Mouse (Mus musculus) hindbrain, embryonic 12.5 days (tissue): ENCODE results near the gene Trpc3. TPM values are rescaled to one million over a fixed set of nuclear protein-coding genes. Genes with fewer than 3 reads are reported as not detected.
"Not testable (repeated sequence)": the region's sequence is repeated elsewhere in the genome, so short reads cannot be mapped to it uniquely, and the experiment has no call there.

Source experiments
- ATAC-seq: fragments of 200-750 bp; cut with Nextera tagmentation; 2 replicates; pipeline ENCODE4 v1.8.0; 2017; ENCODE audit warnings: moderate TSS enrichment; ENCODE audit not compliant: low FRiP score
- H3K27ac ChIP-seq: fragments of 300-500 bp; sonication (generic); 2 replicates; pipeline ENCODE4 v1.5.1; 2016; ENCODE audit warnings: mild to moderate bottlenecking
- H3K27me3 ChIP-seq: fragments of 300-500 bp; sonication (generic); 2 replicates; pipeline ENCODE4 v1.6.1; 2016; ENCODE audit warnings: mild to moderate bottlenecking
- H3K36me3 ChIP-seq: fragments of 300-500 bp; sonication (generic); 2 replicates; pipeline ENCODE4 v1.6.1; 2016; ENCODE audit warnings: mild to moderate bottlenecking
- H3K4me1 ChIP-seq: fragments of 300-500 bp; sonication (generic); 2 replicates; pipeline ENCODE4 v1.6.1; 2016
- H3K4me2 ChIP-seq: fragments of 300-500 bp; sonication (generic); replicated peaks from 2 replicates; pipeline ENCODE4 v1.6.1; 2016; ENCODE audit warnings: mild to moderate bottlenecking
- H3K4me3 ChIP-seq: fragments of 300-500 bp; sonication (generic); 2 replicates; pipeline ENCODE4 v1.5.1; 2016; ENCODE audit warnings: mild to moderate bottlenecking
- H3K9ac ChIP-seq: fragments of 300-500 bp; sonication (generic); 2 replicates; pipeline ENCODE4 v1.6.1; 2016; ENCODE audit warnings: mild to moderate bottlenecking, moderate library complexity
- H3K9me3 ChIP-seq: fragments of 300-500 bp; sonication (generic); replicated peaks from 2 replicates; pipeline ENCODE4 v1.6.1; 2016; ENCODE audit warnings: mild to moderate bottlenecking
- WGBS: fragments of 180-500 bp; shearing (Covaris S2); methylation state at CpG from one replicate; pipeline ENCODE4 v1.1.7; 2016; 5-methylcytosine and 5-hydroxymethylcytosine counted together
- polyA plus RNA-seq: library from polyadenylated mRNA; unstranded; fragments of >200 nt; fragmentation: Nextera tagmentation; extraction: Ambion mirVana; gene quantifications from 2 replicates; pipeline ENCODE4 v1.2.1, GENCODE M21; 2016

Gene Trpc3
- polyA plus RNA-seq, 1 experiment from 2014 or later: 5.5 TPM

- 80% methylated on average over 3 of the region's 3 CpGs for WGBS
- Histone ChIP-seq H3K4me2 (no peak overlapping the region), H3K4me3 (no peak overlapping the region), H3K9ac (no peak overlapping the region), H3K9me3 (no peaks in the 10 kb centered on the region), H3K27ac (no peak overlapping the region), H3K4me1 (no peaks in the 10 kb centered on the region), H3K27me3 (no peaks in the 10 kb centered on the region), H3K36me3 (no peaks in the 10 kb centered on the region)
- ATAC-seq: no peak
Observed at GRCm38 (mm10) chr3:36643354-36643753, 46.6 kb downstream of the Trpc3 start.

GRCm38 (mm10) chr3:36642736-36643135 lies 47.2 kb downstream of the Trpc3 start:
- no peak for ATAC-seq
- no peak overlapping the region for H3K9ac ChIP-seq
- no peak overlapping the region for H3K4me3 ChIP-seq
- H3K27me3 ChIP-seq: no peaks in the 10 kb centered on the region
- no peaks in the 10 kb centered on the region for H3K9me3 ChIP-seq
- no peak overlapping the region for H3K27ac ChIP-seq
- H3K4me2 ChIP-seq: no peak overlapping the region
- no peaks in the 10 kb centered on the region for H3K4me1 ChIP-seq
- 76% methylated on average over 13 of the region's 13 CpGs for WGBS
- no peaks in the 10 kb centered on the region for H3K36me3 ChIP-seq

GRCm38 (mm10) chr3:36640787-36641186 lies 49.2 kb downstream of the Trpc3 start:
- WGBS: 56% methylated on average over 2 of the region's 2 CpGs
- ATAC-seq: no peak
- H3K4me1 ChIP-seq: no peaks in the 10 kb centered on the region
- H3K9ac ChIP-seq: no peak overlapping the region
- H3K27me3 ChIP-seq: no peaks in the 10 kb centered on the region
- no peak overlapping the region for H3K4me3 ChIP-seq
- no peaks in the 10 kb centered on the region for H3K36me3 ChIP-seq
- no peaks in the 10 kb centered on the region for H3K9me3 ChIP-seq
- no peak overlapping the region for H3K27ac ChIP-seq
- H3K4me2 ChIP-seq: no peak overlapping the region

GRCm38 (mm10) chr3:36635449-36635848 lies 54.5 kb downstream of the Trpc3 start:
- peak; percentile 54; the same call in 1 of the 2 replicates for ATAC-seq
- H3K9me3 ChIP-seq: no peaks in the 10 kb centered on the region
- no peak overlapping the region for H3K27ac ChIP-seq
- H3K4me3 ChIP-seq: no peak overlapping the region
- no peak overlapping the region for H3K4me2 ChIP-seq
- H3K27me3 ChIP-seq: no peaks in the 10 kb centered on the region
- H3K9ac ChIP-seq: no peak overlapping the region
- 20% methylated on average over 4 of the region's 4 CpGs for WGBS
- H3K4me1 ChIP-seq: no peaks in the 10 kb centered on the region
- no peaks in the 10 kb centered on the region for H3K36me3 ChIP-seq

GRCm38 (mm10) chr3:36626803-36627202 lies 63.2 kb downstream of the Trpc3 start:
- Histone ChIP-seq H3K27ac (no peak overlapping the region), H3K4me1 (no peaks in the 10 kb centered on the region), H3K36me3 (no peaks in the 10 kb centered on the region), H3K9me3 (no peaks in the 10 kb centered on the region), H3K4me2 (no peak overlapping the region), H3K4me3 (no peak overlapping the region), H3K9ac (no peak overlapping the region), H3K27me3 (no peaks in the 10 kb centered on the region)
- WGBS: 72% methylated on average over 2 of the region's 2 CpGs
- no peak for ATAC-seq

- WGBS: 83% methylated on average over 7 of the region's 7 CpGs
- Histone ChIP-seq H3K9ac (no peak overlapping the region), H3K36me3 (no peaks in the 10 kb centered on the region), H3K4me2 (no peak overlapping the region), H3K4me1 (peaks cover 5% of the 10 kb centered on the region), H3K27ac (no peak overlapping the region), H3K27me3 (no peaks in the 10 kb centered on the region), H3K9me3 (no peaks in the 10 kb centered on the region), H3K4me3 (no peak overlapping the region)
- ATAC-seq: no peak
Observed at GRCm38 (mm10) chr3:36618181-36618580, 71.8 kb downstream of the Trpc3 start.

GRCm38 (mm10) chr3:36613908-36614255 lies 76.1 kb downstream of the Trpc3 start:
- no peaks in the 10 kb centered on the region for H3K9me3 ChIP-seq
- 71% methylated on average over 5 of the region's 5 CpGs for WGBS
- H3K27ac ChIP-seq: no peak overlapping the region
- H3K27me3 ChIP-seq: no peaks in the 10 kb centered on the region
- H3K4me3 ChIP-seq: no peak overlapping the region
- H3K4me2 ChIP-seq: peak overlapping the region; percentile 60
- H3K4me1 ChIP-seq: peaks cover 5% of the 10 kb centered on the region
- no peaks in the 10 kb centered on the region for H3K36me3 ChIP-seq
- ATAC-seq: no peak
- H3K9ac ChIP-seq: no peak overlapping the region

GRCm38 (mm10) chr3:36613202-36613907 lies 76.6 kb downstream of the Trpc3 start, which contains the start of gene Bbs7:
Bbs7 (minus strand) TSS chr3:36613477.
- Histone ChIP-seq H3K27ac (0 out of 2 replicates have a peak within 1 kb of the TSS, but pooled peaks have one; percentile 40), H3K4me1 (peaks cover 5% of the 10 kb centered on the region)

GRCm38 (mm10) chr3:36612687-36613086 lies 77.3 kb downstream of the Trpc3 start:
- ATAC-seq: peak; percentile 60
- Histone ChIP-seq H3K4me3 (peak overlapping the region; percentile 72), H3K4me2 (peak overlapping the region; percentile 60), H3K9me3 (no peaks in the 10 kb centered on the region), H3K4me1 (peaks cover 5% of the 10 kb centered on the region), H3K36me3 (no peaks in the 10 kb centered on the region), H3K9ac (peak overlapping the region; percentile 78), H3K27ac (no peak overlapping the region), H3K27me3 (no peaks in the 10 kb centered on the region)
- 1% methylated on average over 6 of the region's 6 CpGs for WGBS

More at GRCm38 (mm10) chr3:36613202-36613907, 76.6 kb downstream of the Trpc3 start, which contains the start of gene Bbs7:
- peak within 1 kb of the TSS; percentile 72 for H3K4me3 ChIP-seq
- peak; percentile 100 for ATAC-seq
- 6% methylated on average over 22 of the region's 38 CpGs for WGBS
- no peaks in the 10 kb centered on the region for H3K27me3 ChIP-seq
- peak within 1 kb of the TSS; percentile 60 for H3K4me2 ChIP-seq
- H3K36me3 ChIP-seq: no peaks in the 10 kb centered on the region
- H3K9ac ChIP-seq: peak within 1 kb of the TSS; percentile 78
- H3K9me3 ChIP-seq: no peaks in the 10 kb centered on the region

GRCm38 (mm10) chr3:36605894-36606783 lies 83.8 kb downstream of the Trpc3 start:
- H3K36me3 ChIP-seq: peaks cover 8% of the 10 kb centered on the region
- no peak overlapping the region for H3K4me3 ChIP-seq
- H3K9me3 ChIP-seq: no peaks in the 10 kb centered on the region
- no peak for ATAC-seq
- WGBS: 82% methylated on average over 7 of the region's 7 CpGs
- no peak overlapping the region for H3K4me2 ChIP-seq
- no peaks in the 10 kb centered on the region for H3K4me1 ChIP-seq
- no peak overlapping the region for H3K27ac ChIP-seq
- H3K9ac ChIP-seq: no peak overlapping the region
- H3K27me3 ChIP-seq: no peaks in the 10 kb centered on the region

- H3K9me3 ChIP-seq, H3K4me1 ChIP-seq, ATAC-seq, H3K9ac ChIP-seq, H3K4me3 ChIP-seq, H3K27me3 ChIP-seq, H3K36me3 ChIP-seq, H3K4me2 ChIP-seq, H3K27ac ChIP-seq: not testable (repeated sequence)
- WGBS: 89% methylated on average over 9 of the region's 9 CpGs
Observed at GRCm38 (mm10) chr3:36599773-36600172, 90.2 kb downstream of the Trpc3 start.

GRCm38 (mm10) chr3:36598811-36599210 lies 91.2 kb downstream of the Trpc3 start:
- no peaks in the 10 kb centered on the region for H3K9me3 ChIP-seq
- peaks cover 9% of the 10 kb centered on the region for H3K36me3 ChIP-seq
- no peaks in the 10 kb centered on the region for H3K4me1 ChIP-seq
- no peak overlapping the region for H3K4me3 ChIP-seq
- no peak for ATAC-seq
- no peaks in the 10 kb centered on the region for H3K27me3 ChIP-seq
- H3K4me2 ChIP-seq: no peak overlapping the region
- no peak overlapping the region for H3K27ac ChIP-seq
- WGBS: 91% methylated on average over 3 of the region's 3 CpGs
- H3K9ac ChIP-seq: no peak overlapping the region
